Mouse (Mus musculus): ENCODE measurements around the gene 1700001C19Rik. TPM values are rescaled to one million over a fixed set of nuclear protein-coding genes. Genes with fewer than 3 reads are reported as not detected.
"Not testable (repeated sequence)": the region's sequence is repeated elsewhere in the genome, so short reads cannot be mapped to it uniquely, and the experiment has no call there.

1700001C19Rik gene
- polyA plus RNA-seq, 1 experiment from 2014 or later = 0.64 TPM

DNA sequence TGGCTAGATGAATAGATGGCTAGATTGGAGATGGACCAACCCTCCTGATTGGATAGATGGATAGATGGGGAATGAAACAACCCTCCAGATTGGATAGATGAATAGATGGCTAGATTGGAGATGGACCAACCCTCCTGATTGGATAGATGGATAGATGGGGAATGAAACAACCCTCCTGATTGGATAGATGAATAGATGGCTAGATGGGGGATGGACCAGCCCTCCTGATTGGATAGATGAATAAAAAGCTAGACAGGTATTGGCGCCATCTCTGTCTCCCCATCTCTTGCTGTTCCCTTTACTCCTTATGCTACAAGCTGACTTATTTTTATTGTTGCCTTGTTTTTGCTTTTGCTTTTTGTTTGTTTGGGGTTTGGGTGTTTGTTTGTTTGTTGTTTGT, 14.6 kb downstream of the 1700001C19Rik start:
- not testable (repeated sequence) for H3K4me2 ChIP-seq (replicated peaks); H3K9me3 ChIP-seq; H3K36me3 ChIP-seq; H3K27ac ChIP-seq (replicated peaks); H3K4me1 ChIP-seq; H3K27me3 ChIP-seq; H3K4me3 ChIP-seq; ATAC-seq (replicated peaks); H3K9ac ChIP-seq (replicated peaks)
- WGBS = 96% methylated on average over 1 of the region's 1 CpGs

DNA sequence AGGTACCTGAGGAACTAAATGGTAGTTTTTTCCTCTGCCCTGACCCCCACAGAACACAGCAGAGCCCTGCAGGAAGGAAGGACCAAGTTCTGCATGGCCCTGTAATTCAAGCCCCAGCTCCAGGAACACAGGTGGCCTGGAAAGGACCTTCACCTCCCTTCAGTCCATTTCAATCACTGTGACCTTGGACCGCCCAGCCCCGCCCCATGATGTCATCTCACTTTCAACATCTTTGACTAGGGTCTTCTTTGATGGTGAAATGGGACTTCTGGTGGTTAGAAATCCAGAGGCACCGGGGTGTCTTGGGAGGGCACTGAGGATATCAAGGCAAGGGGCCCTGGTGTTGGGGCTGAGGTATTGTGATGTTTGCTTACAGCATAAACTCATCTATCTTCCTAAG, 15.6 kb downstream of the 1700001C19Rik start:
- Histone ChIP-seq H3K36me3 (no peaks in the 10 kb centered on the region), H3K27ac (replicated peaks) (no peak overlapping the region), H3K9me3 (no peaks in the 10 kb centered on the region), H3K4me2 (replicated peaks) (no peak overlapping the region), H3K4me3 (no peak overlapping the region), H3K27me3 (no peaks in the 10 kb centered on the region), H3K9ac (replicated peaks) (no peak overlapping the region), H3K4me1 (no peaks in the 10 kb centered on the region)
- ATAC-seq (replicated peaks) = no peak
- 87% methylated on average over 3 of the region's 3 CpGs for WGBS

DNA sequence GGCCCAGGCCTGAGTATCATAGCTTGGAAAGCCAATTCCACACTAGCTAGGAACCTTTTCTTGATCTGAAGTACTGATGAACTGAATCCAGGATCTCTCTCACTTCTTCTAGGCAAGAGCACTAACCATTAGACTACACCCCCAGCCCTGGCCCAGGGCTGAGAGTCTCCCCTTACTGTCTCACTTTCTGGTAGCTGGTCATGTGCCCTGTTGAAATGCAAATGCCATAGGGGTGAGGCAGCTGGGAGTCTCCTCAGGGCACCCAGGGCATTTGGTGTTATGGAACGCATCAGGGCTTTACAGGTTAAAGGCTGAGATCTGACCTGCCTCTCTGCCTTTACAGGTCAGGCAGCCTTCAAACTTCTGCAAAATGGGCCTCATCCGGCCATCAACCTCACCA, 17.0 kb downstream of the 1700001C19Rik start:
- no peak overlapping the region for H3K9ac ChIP-seq (replicated peaks)
- no peaks in the 10 kb centered on the region for H3K27me3 ChIP-seq
- no peaks in the 10 kb centered on the region for H3K9me3 ChIP-seq
- H3K36me3 ChIP-seq = no peaks in the 10 kb centered on the region
- no peak overlapping the region for H3K27ac ChIP-seq (replicated peaks)
- no peak for ATAC-seq (replicated peaks)
- 78% methylated on average over 2 of the region's 2 CpGs for WGBS
- H3K4me1 ChIP-seq = no peaks in the 10 kb centered on the region
- no peak overlapping the region for H3K4me2 ChIP-seq (replicated peaks)
- no peak overlapping the region for H3K4me3 ChIP-seq

DNA sequence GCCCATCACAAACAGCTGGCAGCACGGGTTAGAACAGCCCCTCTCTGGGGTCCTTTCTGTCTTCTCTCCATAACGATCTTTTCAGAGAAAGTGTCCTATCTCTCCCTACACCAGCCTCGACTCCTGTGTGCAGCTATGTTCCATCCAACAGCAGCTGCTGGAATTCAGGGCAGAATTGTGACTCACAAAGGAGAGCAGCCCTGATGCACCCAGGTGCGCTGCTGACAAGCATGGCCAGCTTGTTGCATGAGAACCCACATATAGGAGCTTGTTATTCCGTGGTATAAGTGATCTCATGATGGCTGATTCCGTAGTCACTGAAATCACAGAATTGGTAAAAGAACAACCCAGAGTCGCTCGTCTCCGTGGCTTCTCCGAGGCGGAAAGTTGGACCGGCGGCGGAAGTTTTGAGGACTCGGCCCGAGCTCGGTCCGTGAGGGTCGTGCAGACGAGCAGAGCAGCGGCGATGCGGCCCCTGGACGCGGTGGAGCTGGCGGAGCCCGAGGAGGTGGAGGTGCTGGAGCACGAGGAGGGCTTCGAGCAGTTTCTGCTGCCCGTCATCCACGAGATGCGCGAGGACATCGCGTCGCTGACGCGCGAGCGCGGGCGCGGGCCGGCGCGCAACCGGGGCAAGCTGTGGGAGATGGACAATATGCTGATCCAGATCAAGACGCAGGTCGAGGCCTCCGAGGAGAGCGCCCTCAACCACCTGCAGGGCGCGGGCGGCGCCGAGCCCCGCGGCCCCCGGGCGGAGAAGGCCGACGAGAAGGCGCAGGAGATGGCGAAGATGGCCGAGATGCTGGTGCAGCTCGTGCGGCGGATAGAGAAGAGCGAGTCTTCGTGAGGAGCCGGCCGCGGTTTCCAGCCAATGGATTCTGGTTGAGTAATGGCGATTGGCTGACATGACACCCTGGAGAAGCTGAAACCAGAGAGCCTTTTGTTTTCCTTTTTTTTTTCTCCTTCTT, 27.0 kb downstream of the 1700001C19Rik start:
- H3K27ac ChIP-seq (replicated peaks); H3K4me1 ChIP-seq; H3K36me3 ChIP-seq; H3K9me3 ChIP-seq: not testable (repeated sequence)
- 2% methylated on average over 74 of the region's 74 CpGs for WGBS
- Histone ChIP-seq H3K27me3 (peaks cover 38% of the 10 kb centered on the region), H3K9ac (replicated peaks) (peak overlapping the region; percentile 24; the same call in 1 of the 2 replicates), H3K4me3 (peak overlapping the region; percentile 39), H3K4me2 (replicated peaks) (peak overlapping the region; percentile 59)
- ATAC-seq (replicated peaks) = peak; percentile 55; the same call in 1 of the 2 replicates

DNA sequence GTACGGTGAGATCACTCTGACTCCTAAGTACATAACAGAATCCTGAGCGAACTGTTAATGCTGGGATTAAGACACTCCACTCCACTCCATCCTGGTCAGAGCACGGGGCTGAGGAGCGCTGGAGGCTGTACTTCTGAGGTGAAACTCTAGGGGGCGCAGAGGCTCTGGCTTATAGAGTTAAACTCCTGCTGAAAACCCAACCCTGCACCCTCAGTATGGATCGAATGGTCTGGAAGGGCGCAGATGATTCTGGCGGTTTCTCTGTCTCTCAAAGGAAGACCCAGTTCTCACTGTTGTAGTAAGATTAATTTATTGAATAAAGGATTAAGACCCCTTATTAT, 28.6 kb downstream of the 1700001C19Rik start:
- H3K9ac ChIP-seq (replicated peaks) = no peak overlapping the region
- H3K4me3 ChIP-seq = no peak overlapping the region
- H3K4me2 ChIP-seq (replicated peaks) = no peak overlapping the region
- 20% methylated on average over 8 of the region's 8 CpGs for WGBS
- H3K4me1 ChIP-seq = peaks cover 5% of the 10 kb centered on the region; the same call in 1 of the 2 replicates
- no peak for ATAC-seq (replicated peaks)
- no peak overlapping the region for H3K27ac ChIP-seq (replicated peaks)
- H3K36me3 ChIP-seq = no peaks in the 10 kb centered on the region
- H3K9me3 ChIP-seq = no peaks in the 10 kb centered on the region
- peaks cover 38% of the 10 kb centered on the region for H3K27me3 ChIP-seq

DNA sequence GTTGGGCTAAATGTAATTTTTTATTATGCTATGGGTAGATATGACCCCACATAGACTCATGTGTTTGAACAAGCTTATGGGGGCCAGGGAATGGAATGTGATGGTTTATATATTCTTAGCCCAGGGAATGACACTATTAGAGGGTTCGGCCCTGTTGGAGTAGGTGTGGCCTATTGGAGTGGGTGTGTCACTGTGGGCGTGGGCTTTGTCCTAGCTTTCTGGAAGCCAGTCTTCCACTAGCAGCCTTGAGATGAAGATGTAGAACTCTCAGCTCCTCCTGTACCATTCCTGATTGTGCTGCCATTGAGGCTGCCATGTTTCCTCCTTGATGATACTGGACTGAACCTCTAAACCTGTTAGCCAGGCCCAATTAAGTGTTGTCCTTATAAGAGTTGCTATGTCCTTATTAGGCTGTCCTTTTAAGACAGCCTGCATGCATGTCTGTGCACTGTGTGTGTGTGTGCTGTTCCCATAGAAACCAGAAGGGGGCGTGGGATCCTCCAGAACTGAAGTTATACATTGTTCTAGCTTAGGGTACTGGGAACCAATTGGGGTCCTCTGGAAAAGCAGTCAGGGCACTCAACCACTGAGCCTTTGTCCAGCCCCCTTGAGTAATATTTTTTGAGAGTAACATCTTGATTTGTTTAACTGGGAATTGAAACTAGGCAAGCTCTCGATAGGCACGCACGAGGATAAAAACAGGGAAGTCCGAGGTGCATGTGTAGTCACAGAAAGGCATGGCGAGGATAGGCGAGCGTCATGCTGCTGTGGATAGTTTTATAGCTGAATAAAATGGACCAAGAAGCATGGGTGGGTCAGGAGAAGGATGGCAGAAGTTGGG, 29.2 kb downstream of the 1700001C19Rik start:
- Histone ChIP-seq H3K4me2 (replicated peaks) (no peak overlapping the region), H3K4me1 (peaks cover 5% of the 10 kb centered on the region; the same call in 1 of the 2 replicates), H3K9me3 (no peaks in the 10 kb centered on the region), H3K9ac (replicated peaks) (no peak overlapping the region), H3K36me3 (no peaks in the 10 kb centered on the region), H3K4me3 (no peak overlapping the region), H3K27me3 (peaks cover 34% of the 10 kb centered on the region), H3K27ac (replicated peaks) (no peak overlapping the region)
- ATAC-seq (replicated peaks) = no peak
- WGBS = 64% methylated on average over 10 of the region's 10 CpGs

DNA sequence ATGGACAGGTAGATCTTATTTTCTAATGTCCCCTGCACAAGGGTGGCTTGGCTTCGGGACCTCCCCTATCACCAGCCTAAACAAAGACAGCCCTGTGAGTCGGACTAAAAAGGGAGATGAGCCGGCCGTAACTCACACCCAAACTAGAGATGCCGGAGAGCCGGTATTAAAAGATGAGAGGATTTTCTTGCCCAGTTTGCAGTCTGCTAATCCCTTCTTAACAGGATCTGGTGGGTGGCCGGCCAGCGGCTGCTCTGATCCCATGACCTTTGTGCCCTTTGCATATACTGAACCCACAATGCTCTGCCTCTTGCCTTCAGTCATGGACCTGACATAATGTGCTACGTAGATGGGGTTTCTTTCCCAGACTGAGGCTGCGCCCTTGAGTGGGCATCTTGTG, 36.7 kb downstream of the 1700001C19Rik start, which contains the start of gene Guca1a:
Guca1a (minus strand) TSS at position 134 of the 400 bp plus-strand sequence.
- no peak within 1 kb of the TSS for H3K4me3 ChIP-seq
- H3K27ac ChIP-seq (replicated peaks) = no peak within 1 kb of the TSS
- no peaks in the 10 kb centered on the region for H3K36me3 ChIP-seq
- H3K4me2 ChIP-seq (replicated peaks) = no peak within 1 kb of the TSS
- no peak within 1 kb of the TSS for H3K9ac ChIP-seq (replicated peaks)
- H3K9me3 ChIP-seq = no peaks in the 10 kb centered on the region
- ATAC-seq (replicated peaks) = no peak
- peaks cover 27% of the 10 kb centered on the region for H3K27me3 ChIP-seq
- WGBS = 8% methylated on average over 10 of the region's 10 CpGs
- no peaks in the 10 kb centered on the region; the same call in 1 of the 2 replicates for H3K4me1 ChIP-seq

DNA sequence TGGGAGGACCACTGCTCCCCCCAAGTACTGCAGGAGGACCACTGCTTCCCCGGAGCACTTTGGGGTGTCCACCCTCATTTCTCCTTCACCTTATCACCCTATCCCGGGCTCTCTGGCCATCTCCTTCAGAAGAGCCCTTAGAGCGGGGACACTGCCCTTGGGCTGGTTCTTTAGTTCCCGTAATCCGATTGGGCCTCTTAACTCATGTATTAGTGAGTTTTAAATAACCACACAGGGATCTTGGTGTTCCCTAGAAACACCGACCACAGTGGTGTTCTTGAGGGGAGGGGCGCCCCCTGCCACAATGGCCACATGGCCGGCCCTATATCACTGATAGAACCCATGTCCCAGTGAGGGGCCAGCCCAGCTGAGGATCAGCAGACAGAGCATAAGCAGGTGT, 38.1 kb downstream of the 1700001C19Rik start:
- Histone ChIP-seq H3K4me3 (no peak overlapping the region), H3K9me3 (no peaks in the 10 kb centered on the region), H3K9ac (replicated peaks) (no peak overlapping the region), H3K4me1 (peaks cover 3% of the 10 kb centered on the region), H3K27me3 (peaks cover 36% of the 10 kb centered on the region), H3K27ac (replicated peaks) (no peak overlapping the region), H3K36me3 (no peaks in the 10 kb centered on the region), H3K4me2 (replicated peaks) (no peak overlapping the region)
- no peak for ATAC-seq (replicated peaks)
- 88% methylated on average over 8 of the region's 8 CpGs for WGBS

DNA sequence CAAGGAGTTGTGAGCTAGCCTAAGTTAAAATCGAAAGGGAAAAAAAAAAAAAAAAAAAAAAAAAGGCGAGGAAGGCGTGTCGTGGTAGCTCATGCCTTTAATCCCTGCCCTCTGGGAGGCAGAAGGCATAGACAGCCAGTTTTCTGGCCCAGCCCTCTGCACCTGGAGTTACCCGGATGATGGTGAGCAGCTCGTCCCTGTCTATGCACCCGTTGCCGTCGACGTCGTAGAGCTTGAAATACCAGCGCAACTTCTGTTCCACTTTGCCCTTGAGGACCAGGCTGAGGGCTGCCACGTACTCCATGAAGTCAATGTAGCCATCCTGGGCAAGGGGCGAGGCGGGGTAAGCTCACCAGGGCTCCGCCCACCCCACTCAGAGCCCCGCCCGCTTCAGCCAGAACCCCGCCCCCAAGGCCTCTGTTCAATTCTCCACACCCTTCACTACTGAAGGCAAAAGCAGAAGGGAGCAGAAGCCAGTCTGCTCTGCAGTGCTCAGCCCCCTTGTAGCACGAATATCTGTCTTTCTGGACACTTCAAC, 41.7 kb downstream of the 1700001C19Rik start:
- peaks cover 3% of the 10 kb centered on the region for H3K4me1 ChIP-seq
- H3K9me3 ChIP-seq = no peaks in the 10 kb centered on the region
- WGBS = 6% methylated on average over 19 of the region's 20 CpGs
- peaks cover 30% of the 10 kb centered on the region for H3K27me3 ChIP-seq
- H3K4me3 ChIP-seq = peak overlapping the region; percentile 17; the same call in 1 of the 2 replicates
- no peak overlapping the region for H3K27ac ChIP-seq (replicated peaks)
- peak overlapping the region; percentile 30 for H3K4me2 ChIP-seq (replicated peaks)
- no peak overlapping the region; the same call in 1 of the 2 replicates for H3K9ac ChIP-seq (replicated peaks)
- no peaks in the 10 kb centered on the region for H3K36me3 ChIP-seq
- ATAC-seq (replicated peaks) = 0 out of 2 replicates have a peak, but pooled peaks have one; percentile 29

DNA sequence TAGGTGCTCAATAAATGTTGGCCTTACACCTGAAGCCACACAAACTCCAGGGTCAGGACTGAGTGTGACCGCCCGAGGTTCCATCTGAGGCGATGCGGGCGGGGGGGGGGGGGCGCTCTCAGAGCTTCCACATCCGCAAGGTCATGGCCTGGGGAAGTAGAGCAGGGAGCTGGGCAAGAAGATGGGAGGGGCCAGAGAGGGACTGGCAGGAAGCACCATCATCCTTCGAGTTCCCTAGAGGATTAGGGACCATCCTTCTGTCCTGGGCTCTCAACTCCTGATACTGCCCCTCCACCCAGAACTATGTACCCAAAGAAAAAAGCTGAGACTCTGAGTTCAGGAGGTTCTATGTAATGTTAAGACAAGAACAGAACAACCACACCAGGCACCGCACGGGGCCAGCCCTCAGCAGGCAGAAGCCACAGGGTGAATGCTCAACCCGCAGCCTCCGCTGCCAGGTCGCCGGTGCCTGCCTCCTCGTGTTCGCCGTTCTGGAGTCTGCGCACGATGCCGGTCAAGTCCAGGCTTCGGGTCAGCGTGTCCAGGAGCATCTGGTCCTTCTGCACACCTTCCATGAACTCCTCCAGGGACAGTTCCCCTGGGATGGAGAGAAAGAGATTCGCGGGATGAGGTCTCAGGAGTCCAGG, 42.8 kb downstream of the 1700001C19Rik start:
- 23% methylated on average over 24 of the region's 24 CpGs for WGBS
- Histone ChIP-seq H3K36me3 (no peaks in the 10 kb centered on the region), H3K4me3 (no peak overlapping the region), H3K4me2 (replicated peaks) (no peak overlapping the region), H3K9me3 (no peaks in the 10 kb centered on the region), H3K4me1 (peaks cover 3% of the 10 kb centered on the region), H3K27ac (replicated peaks) (no peak overlapping the region), H3K9ac (replicated peaks) (no peak overlapping the region), H3K27me3 (peaks cover 30% of the 10 kb centered on the region)
- no peak for ATAC-seq (replicated peaks)

DNA sequence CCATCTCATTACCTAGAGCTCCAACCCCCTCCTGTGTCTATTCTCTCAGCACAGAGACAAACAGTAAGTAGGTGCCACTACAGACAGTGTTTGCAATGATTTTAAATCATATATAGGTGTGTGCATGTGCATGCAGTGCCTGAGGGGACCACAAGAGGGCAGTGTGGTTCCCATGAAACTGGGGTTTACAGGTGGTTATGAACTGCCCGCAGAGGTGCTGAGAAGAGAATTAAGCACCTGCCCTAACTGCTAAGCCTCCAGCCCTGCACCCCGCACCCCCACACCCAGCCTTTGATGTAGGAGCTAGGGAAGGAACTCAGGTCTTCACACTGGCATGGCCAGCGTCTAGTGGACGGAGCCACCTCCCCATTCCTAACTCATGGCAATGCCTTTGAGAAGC, 50.5 kb downstream of the 1700001C19Rik start:
- Histone ChIP-seq H3K4me2 (replicated peaks) (no peak overlapping the region), H3K36me3 (no peaks in the 10 kb centered on the region)
- 58% methylated on average over 4 of the region's 4 CpGs for WGBS

More for the DNA sequence above, 50.5 kb downstream of the 1700001C19Rik start:
- Histone ChIP-seq H3K9ac (replicated peaks) (no peak overlapping the region), H3K4me3 (no peak overlapping the region), H3K4me1 (no peaks in the 10 kb centered on the region), H3K9me3 (no peaks in the 10 kb centered on the region), H3K27ac (replicated peaks) (no peak overlapping the region), H3K27me3 (no peaks in the 10 kb centered on the region)
- no peak for ATAC-seq (replicated peaks)
